8 mouse cellular contexts compared by ENCODE assay signal in genomic region chr17:88274003-88274698, GRCm38 (mm10).
DNase-seq lines count a peak whose midpoint lies in the region; TF ChIP-seq lines count a peak whose summit lies in the region.

No protein-coding gene starts in this region.

- no peak for DNase-seq in layer of hippocampus, adult 2 months (ENCODE audit: low spot score in 2 of 2)
- no peak for DNase-seq in layer of hippocampus, adult 9-11 months
- peak; percentile 34 for DNase-seq in adrenal gland, adult 8-10 months
- peak; percentile 42 to 60 for DNase-seq in heart, postnatal 14 days
- peak; percentile 66 for DNase-seq in kidney, postnatal 14 days
- DNase-seq in ovary, postnatal 14 days (ENCODE audit: low spot score): peak; percentile 41
- no peak for DNase-seq in frontal cortex, postnatal 10 days (ENCODE audit: low spot score in 2 of 2)
- DNase-seq in natural killer cell, adult 2 months (ENCODE audit: low spot score in 2 of 2): no peak

- H3K27ac ChIP-seq in layer of hippocampus, adult 2 months: peak overlapping the region; percentile 88

- intact Hi-C loops in heart, postnatal 14 days (cut with DNase I): no loop called here

- TF ChIP-seq CTCF in layer of hippocampus, adult 2 months (conservative IDR thresholded peaks at IDR 0.05): no peak

- H3K4me3 ChIP-seq in layer of hippocampus, adult 2 months: peak overlapping the region; percentile 34; the same call in 1 of the 2 replicates

Comparison
In these comparisons a context has a peak if more than half of its experiments do, and no peak if none do; other contexts are left out.
1. DNase-seq: peak in adrenal gland, adult 8-10 months (single experiment), heart, postnatal 14 days (2 of 2), kidney, postnatal 14 days (single experiment) and ovary, postnatal 14 days (single experiment); none in layer of hippocampus, adult 2 months (0 of 2), layer of hippocampus, adult 9-11 months (single experiment), frontal cortex, postnatal 10 days (0 of 2) and natural killer cell, adult 2 months (0 of 2).